ENCODE assay signal across 8 mouse cellular contexts in the genomic region with DNA sequence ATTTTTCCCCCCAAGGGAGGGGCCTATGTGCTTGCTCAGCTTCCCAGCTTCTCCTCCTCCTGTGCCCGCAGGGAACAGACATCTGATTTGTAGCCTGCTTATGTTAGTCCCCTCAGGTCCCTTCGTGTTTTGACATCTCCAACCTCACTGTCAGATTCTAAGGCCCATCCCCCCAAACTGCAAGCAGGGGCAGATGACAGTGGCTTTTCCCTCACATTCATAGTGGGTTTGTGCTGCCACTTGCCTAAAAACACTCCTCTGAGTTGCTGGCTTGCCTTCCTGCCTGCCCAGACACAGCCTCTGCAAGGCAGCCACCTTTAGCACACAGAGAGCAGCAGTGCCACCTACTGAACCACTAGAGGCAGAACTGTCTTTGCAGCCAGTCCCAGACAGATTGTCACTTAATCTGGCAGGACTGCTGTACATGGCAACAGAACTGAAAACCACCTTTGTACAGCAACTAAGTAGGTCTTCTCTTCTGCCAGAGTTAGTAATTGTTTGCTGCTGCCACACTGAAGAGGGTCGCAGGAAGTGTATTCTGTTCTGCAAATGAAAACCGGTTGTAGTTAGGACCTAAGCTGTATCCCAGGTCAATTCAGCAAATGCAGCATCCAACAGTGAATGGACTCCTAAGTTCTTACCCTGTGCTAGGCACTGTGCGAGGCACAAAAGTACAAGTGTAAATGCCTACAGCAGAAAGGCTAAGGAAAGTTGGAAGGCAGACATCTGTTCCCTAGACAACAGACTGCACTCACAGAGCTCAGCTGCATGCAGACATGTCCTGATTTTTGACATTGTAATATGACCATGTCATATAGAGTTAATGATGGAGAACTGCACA.
DNase-seq lines count a peak whose midpoint lies in the region; ATAC-seq and TF ChIP-seq lines count a peak whose summit lies in the region.

No protein-coding gene starts in this region.

- H3K4me1 ChIP-seq in CH12.LX (ENCODE audit: control insufficient read depth in 1 of 2, insufficient read depth in 2 of 2), result peaks cover 0 to 11% of the 10 kb centered on the region in 2 experiments; a peak in 2 of 4 replicates
- no peaks in the 10 kb centered on the region for H3K4me1 ChIP-seq in forebrain, embryonic 14.5 days (ENCODE audit: control insufficient read depth, insufficient read depth, low read length)
- H3K4me1 ChIP-seq in lung, adult 2 months (ENCODE audit: control insufficient read depth, insufficient read depth, low read length), result no peaks in the 10 kb centered on the region

- TF ChIP-seq CTCF in CH12.LX (conservative IDR thresholded peaks at IDR 0.05 in 1 of 2, IDR thresholded peaks at IDR 0.05 in 1 of 2; ENCODE audit: low read depth in 2 of 2, low read length in 2 of 2), result peak; percentile 51 to 98; a peak in 3 of 4 replicates
- peak; percentile 87 for TF ChIP-seq CTCF in lung, adult 2 months (IDR thresholded peaks at IDR 0.05; ENCODE audit: insufficient read depth, low read length)

- in situ Hi-C loops in CH12.LX (cut with MboI; ENCODE audit: low pct_ligation_motif_present, low pct_unique_long_range_greater_than_20kb, low sequenced_read_pairs), result loop anchor here (10.0 kb wide), 2 partner anchors 135 to 325 kb away; no protein-coding TSS in a partner anchor

- no peaks in the 10 kb centered on the region for H3K36me3 ChIP-seq in CH12.LX (replicated peaks in 1 of 2; ENCODE audit: control insufficient read depth in 1 of 2, insufficient read depth in 1 of 2, low read length in 1 of 2)
- H3K36me3 ChIP-seq in forebrain, embryonic 14.5 days (ENCODE audit: control insufficient read depth, insufficient read depth, low read length), result no peaks in the 10 kb centered on the region

- H3K27ac ChIP-seq in CH12.LX (ENCODE audit: insufficient read depth, low read depth), result no peak overlapping the region
- H3K27ac ChIP-seq in forebrain, embryonic 14.5 days (ENCODE audit: low read depth, low read length), result no peak overlapping the region

- intact Hi-C loops in heart, postnatal 14 days (cut with DNase I), result loop anchor here (1.0 to 10.0 kb wide), 3 partner anchors 73 to 1235 kb away; a partner anchor contains a TSS

- dilution Hi-C loops in CH12.LX (cut with MboI; ENCODE audit: extremely low pct_ligation_motif_present, extremely low pct_unique_long_range_greater_than_20kb, low sequenced_read_pairs), result no loop called here

- peaks cover 2% of the 10 kb centered on the region for H3K9me3 ChIP-seq in CH12.LX (replicated peaks; ENCODE audit: low read length)
- H3K9me3 ChIP-seq in forebrain, embryonic 14.5 days (replicated peaks; ENCODE audit: control insufficient read depth, low read length), result no peaks in the 10 kb centered on the region

- H3K4me3 ChIP-seq in CH12.LX (replicated peaks in 1 of 3; ENCODE audit: low read depth in 2 of 3, low read length in 2 of 3, poor library complexity in 1 of 3), result no peak overlapping the region
- no peak overlapping the region for H3K4me3 ChIP-seq in forebrain, embryonic 14.5 days (ENCODE audit: low read depth, low read length)
- no peak overlapping the region for H3K4me3 ChIP-seq in lung, adult 2 months (replicated peaks; ENCODE audit: extremely low read depth, low read depth, low read length)

- TF ChIP-seq EP300 in CH12.LX (IDR thresholded peaks at IDR 0.05; ENCODE audit: low read length), result 0 out of 2 replicates have a peak, but pooled peaks have one; percentile 23

- peak; percentile 79 for DNase-seq in CH12.LX (ENCODE audit: extremely low read depth)
- peak; percentile 24 for DNase-seq in c-Kit-positive CD71-negative TER-119-negative erythroid progenitor cells, embryonic 14.5 days (ENCODE audit: low read depth)
- DNase-seq in forebrain, embryonic 14.5 days (ENCODE audit: low spot score), result peak; percentile 83
- DNase-seq in heart, postnatal 14 days, result peak; percentile 68 to 71
- DNase-seq in large intestine, adult 2 months (ENCODE audit: low read depth, low spot score), result peak; percentile 24
- peak; percentile 33 for DNase-seq in lung, adult 2 months
- DNase-seq in ovary, adult 18-20 months (ENCODE audit: low spot score), result peak; percentile 40
- DNase-seq in thymus, postnatal 0 days (ENCODE audit: low spot score), result peak; percentile 73

- H3K27me3 ChIP-seq in CH12.LX (replicated peaks), result no peaks in the 10 kb centered on the region
- no peaks in the 10 kb centered on the region for H3K27me3 ChIP-seq in forebrain, embryonic 14.5 days (replicated peaks; ENCODE audit: control insufficient read depth, insufficient read depth, low read length)

- peak; percentile 99 for TF ChIP-seq RAD21 in CH12.LX (IDR thresholded peaks at IDR 0.05; ENCODE audit: low read depth, low read length)

- no peak for TF ChIP-seq POLR2A in CH12.LX (IDR thresholded peaks at IDR 0.05; ENCODE audit: low read depth, low read length)
- TF ChIP-seq POLR2A in lung, adult 2 months (IDR thresholded peaks at IDR 0.05; ENCODE audit: borderline replicate concordance, extremely low read depth, low read depth, low read length), result no peak

- H3K9ac ChIP-seq in CH12.LX (ENCODE audit: insufficient read depth, low read depth), result no peak overlapping the region
- H3K9ac ChIP-seq in forebrain, embryonic 14.5 days (ENCODE audit: low read length), result no peak overlapping the region

- no peaks in the 10 kb centered on the region for H3K79me2 ChIP-seq in CH12.LX (replicated peaks; ENCODE audit: control insufficient read depth, extremely low read depth, insufficient read depth, poor library complexity, severe bottlenecking)

- ATAC-seq in forebrain, embryonic 14.5 days, result peak; percentile 97

- WGBS in forebrain, embryonic 14.5 days, result 25% methylated on average over 5 of the region's 5 CpGs
- 43% methylated on average over 5 of the region's 5 CpGs for WGBS in large intestine, adult 2 months
- 40% methylated on average over 5 of the region's 5 CpGs for WGBS in lung, adult 2 months

- no peak overlapping the region for H3K4me2 ChIP-seq in CH12.LX (ENCODE audit: insufficient read depth, low read depth, poor library complexity, severe bottlenecking)
- H3K4me2 ChIP-seq in forebrain, embryonic 14.5 days (ENCODE audit: low read length), result no peak overlapping the region

TF ChIP-seq in CH12.LX, 34 proteins besides CTCF, POLR2A, EP300 and RAD21:
- TF ChIP-seq ZMIZ1 (IDR thresholded peaks at IDR 0.05; ENCODE audit: low read depth, low read length) (peak; percentile 36), ZNF384 (IDR thresholded peaks at IDR 0.05; ENCODE audit: low read depth, low read length) (peak; percentile 23; the same call in 1 of the 2 replicates), MXI1 (IDR thresholded peaks at IDR 0.05; ENCODE audit: low read depth, low read length) (peak; percentile 56; the same call in 1 of the 2 replicates), UBTF (IDR thresholded peaks at IDR 0.05; ENCODE audit: low read depth, low read length) (no peak), SIN3A (IDR thresholded peaks at IDR 0.05; ENCODE audit: low read length) (peak; percentile 66; the same call in 1 of the 2 replicates), MAFK (IDR thresholded peaks at IDR 0.05; ENCODE audit: insufficient replicate concordance, low read length) (no peak), CHD1 (IDR thresholded peaks at IDR 0.05; ENCODE audit: low read depth, low read length) (0 out of 2 replicates have a peak, but pooled peaks have one; percentile 39), SMC3 (IDR thresholded peaks at IDR 0.05; ENCODE audit: low read depth, low read length) (peak; percentile 100), IRF4 (IDR thresholded peaks at IDR 0.05; ENCODE audit: low read depth, low read length) (peak; percentile 46), ZKSCAN1 (IDR thresholded peaks at IDR 0.05; ENCODE audit: borderline replicate concordance, low read depth, low read length) (no peak), ELF1 (IDR thresholded peaks at IDR 0.05; ENCODE audit: low read depth, low read length) (peak; percentile 48), NRF1 (IDR thresholded peaks at IDR 0.05; ENCODE audit: low read depth, low read length) (peak; percentile 30; the same call in 1 of the 2 replicates), TCF12 (IDR thresholded peaks at IDR 0.05; ENCODE audit: low read depth, low read length) (peak; percentile 52; the same call in 1 of the 2 replicates), MEF2A (IDR thresholded peaks at IDR 0.05; ENCODE audit: borderline replicate concordance, low read depth, low read length) (peak; percentile 69; the same call in 1 of the 2 replicates), CHD2 (IDR thresholded peaks at IDR 0.05; ENCODE audit: low read length) (peak; percentile 55; the same call in 1 of the 2 replicates), HCFC1 (IDR thresholded peaks at IDR 0.05; ENCODE audit: low read depth, low read length) (peak; percentile 17; the same call in 1 of the 2 replicates), JUND (conservative IDR thresholded peaks at IDR 0.05; ENCODE audit: low read depth, low read length) (peak; percentile 35; the same call in 1 of the 2 replicates), E2F4 (IDR thresholded peaks at IDR 0.05; ENCODE audit: insufficient replicate concordance, low read depth, low read length) (no peak), NELFE (IDR thresholded peaks at IDR 0.05; ENCODE audit: low read depth, low read length) (peak; percentile 55; the same call in 1 of the 2 replicates), USF2 (conservative IDR thresholded peaks at IDR 0.05; ENCODE audit: low read depth, low read length) (no peak), BHLHE40 (IDR thresholded peaks at IDR 0.05; ENCODE audit: low read depth, low read length) (peak; percentile 41; the same call in 1 of the 2 replicates), MAX (IDR thresholded peaks at IDR 0.05; ENCODE audit: low read length) (0 out of 2 replicates have a peak, but pooled peaks have one; percentile 28), RCOR1 (conservative IDR thresholded peaks at IDR 0.05; ENCODE audit: low read depth, low read length) (peak; percentile 66; the same call in 1 of the 2 replicates), ZC3H11A (IDR thresholded peaks at IDR 0.05; ENCODE audit: low read depth, low read length) (peak; percentile 97), MAZ (IDR thresholded peaks at IDR 0.05; ENCODE audit: low read depth, low read length) (no peak), ETS1 (conservative IDR thresholded peaks at IDR 0.05; ENCODE audit: low read depth, low read length) (no peak; the same call in 1 of the 2 replicates), GABPA (IDR thresholded peaks at IDR 0.05; ENCODE audit: insufficient replicate concordance, low read depth, low read length) (no peak), MYC (IDR thresholded peaks at IDR 0.05; ENCODE audit: low read depth, low read length) (0 out of 2 replicates have a peak, but pooled peaks have one; percentile 39)
TF ChIP-seq in CH12.LX: peak in this region for 20.

Comparison
In these comparisons a context has a peak if more than half of its experiments do, and no peak if none do; other contexts are left out.
1. DNase-seq: peak in every context shown above with its lines; median percentile 83 in forebrain, embryonic 14.5 days; 79 in CH12.LX; 73 in thymus, postnatal 0 days; 70 in heart, postnatal 14 days; 40 in ovary, adult 18-20 months; 33 in lung, adult 2 months; 24 in c-Kit-positive CD71-negative TER-119-negative erythroid progenitor cells, embryonic 14.5 days; 24 in large intestine, adult 2 months.